Mouse (Mus musculus): ENCODE results near the gene Cand2. TPM values are rescaled to one million over a fixed set of nuclear protein-coding genes. Genes with fewer than 3 reads are reported as not detected.

Gene Cand2
- polyA plus RNA-seq (2012; rRNA removed) (57.7 and 78.8 TPM in 2 replicates), polyA plus RNA-seq (2014; fragmentation: Nextera tagmentation; extraction: Ambion mirVana) (39.1 and 42.0 TPM in 2 replicates)

DNA sequence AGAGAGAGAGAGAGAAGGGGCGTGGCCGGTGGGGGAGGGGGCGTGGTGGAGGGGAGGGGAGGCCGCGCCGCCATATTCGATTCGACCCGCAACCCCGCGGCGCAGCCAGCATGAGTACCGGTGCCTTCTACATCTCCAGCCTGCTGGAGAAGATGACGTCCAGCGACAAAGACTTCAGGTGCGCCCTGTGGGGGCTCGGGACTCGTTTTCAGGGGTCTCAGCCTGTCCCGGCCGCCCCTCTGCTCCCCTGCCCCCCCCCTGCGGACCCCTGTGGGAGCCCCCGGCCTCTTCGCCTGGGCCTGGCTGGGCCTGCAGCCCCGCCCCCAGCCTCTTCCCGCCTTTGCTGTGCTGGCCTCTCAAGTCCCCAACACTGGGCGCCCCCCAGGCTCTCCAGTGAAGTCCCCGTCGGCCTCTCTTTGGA is at the start of gene Cand2:
Gene Cand2 (plus strand): TSS at position 38 of the 421 bp plus-strand sequence.
- peak within 1 kb of the TSS; percentile 82 for H3K9ac ChIP-seq (ENCODE audit: low read depth, low read length, severe bottlenecking)
- H3K27ac ChIP-seq (replicated peaks; ENCODE audit: low read depth, low read length), result peak within 1 kb of the TSS; percentile 85
- ATAC-seq (ENCODE audit: low FRiP score, low read depth) (peak; percentile 84), DNase-seq (ENCODE audit: low spot score) (peak; percentile 76)
- H3K27me3 ChIP-seq (ENCODE audit: control insufficient read depth, insufficient read depth, low read length), result no peaks in the 10 kb centered on the region
- peaks cover 21% of the 10 kb centered on the region for H3K4me1 ChIP-seq (ENCODE audit: control insufficient read depth, insufficient read depth, low read length)
- peak within 1 kb of the TSS; percentile 85 for H3K4me2 ChIP-seq (replicated peaks; ENCODE audit: low read depth, low read length, severe bottlenecking)
- peaks cover 12% of the 10 kb centered on the region; the same call in 1 of the 2 replicates for H3K36me3 ChIP-seq (ENCODE audit: control insufficient read depth, insufficient read depth, low read length)
- H3K9me3 ChIP-seq (ENCODE audit: control insufficient read depth, low read length), result no peaks in the 10 kb centered on the region
- 0% methylated on average over 11 of the region's 28 CpGs for WGBS
- TF ChIP-seq POLR2A (IDR thresholded peaks at IDR 0.05; ENCODE audit: borderline replicate concordance, extremely low read depth, insufficient read depth, insufficient read length), result no peak
- peak within 1 kb of the TSS; percentile 85 for H3K4me3 ChIP-seq (replicated peaks; ENCODE audit: low read length)

DNA sequence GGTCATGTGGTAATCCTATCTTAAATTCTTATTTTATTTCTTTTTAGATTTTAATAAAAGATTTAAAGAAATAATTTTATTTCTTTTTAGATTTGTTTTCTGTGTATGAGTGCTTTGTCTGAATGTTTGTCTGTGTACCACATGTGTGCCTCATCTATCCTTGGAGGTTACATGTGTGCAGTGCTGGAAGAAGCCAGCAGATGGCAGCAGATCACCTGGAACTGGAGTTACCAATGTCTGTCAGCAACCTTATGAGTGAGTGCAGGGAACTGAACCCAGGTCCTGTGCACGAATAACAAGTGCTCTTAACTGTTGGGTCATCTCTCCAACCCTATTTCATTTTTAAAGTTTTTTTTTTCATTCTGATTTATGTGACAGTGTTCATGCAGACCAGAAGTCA is 47.2 kb upstream of the Cand2 start:
- Histone ChIP-seq H3K9ac (ENCODE audit: low read depth, low read length, severe bottlenecking) (no peak overlapping the region), H3K4me3 (replicated peaks; ENCODE audit: low read length) (no peak overlapping the region), H3K9me3 (ENCODE audit: control insufficient read depth, low read length) (no peaks in the 10 kb centered on the region), H3K36me3 (ENCODE audit: control insufficient read depth, insufficient read depth, low read length) (no peaks in the 10 kb centered on the region), H3K4me2 (replicated peaks; ENCODE audit: low read depth, low read length, severe bottlenecking) (no peak overlapping the region), H3K27ac (replicated peaks; ENCODE audit: low read depth, low read length) (no peak overlapping the region), H3K27me3 (ENCODE audit: control insufficient read depth, insufficient read depth, low read length) (no peaks in the 10 kb centered on the region), H3K4me1 (ENCODE audit: control insufficient read depth, insufficient read depth, low read length) (no peaks in the 10 kb centered on the region)
- ATAC-seq (ENCODE audit: low FRiP score, low read depth) (no peak), DNase-seq (ENCODE audit: low spot score) (peak; percentile 17)
- TF ChIP-seq POLR2A (IDR thresholded peaks at IDR 0.05; ENCODE audit: borderline replicate concordance, extremely low read depth, insufficient read depth, insufficient read length), result no peak
- WGBS, result 83% methylated on average over 1 of the region's 1 CpGs

DNA sequence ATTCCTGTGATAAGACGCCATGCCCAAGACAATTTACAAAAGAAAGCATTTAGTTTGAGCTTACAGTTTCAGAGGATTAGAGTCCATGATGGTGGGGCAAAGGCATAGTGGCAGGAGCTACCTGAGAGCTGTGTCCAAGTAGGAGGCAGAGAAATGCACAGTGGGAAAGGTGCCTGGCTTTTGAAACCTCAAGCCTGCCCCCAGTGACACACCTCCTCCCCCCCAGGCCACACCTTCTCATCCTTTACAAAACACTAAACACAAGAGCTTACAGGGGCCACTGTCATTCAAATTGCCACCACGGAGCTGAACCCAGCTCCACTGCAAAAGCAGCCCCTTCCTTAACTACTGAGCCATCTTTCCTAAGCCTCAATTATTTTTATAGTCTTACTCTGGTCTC is 46.8 kb upstream of the Cand2 start:
- TF ChIP-seq POLR2A (IDR thresholded peaks at IDR 0.05; ENCODE audit: borderline replicate concordance, extremely low read depth, insufficient read depth, insufficient read length), result no peak
- 56% methylated on average over 2 of the region's 2 CpGs for WGBS
- H3K4me1 ChIP-seq (ENCODE audit: control insufficient read depth, insufficient read depth, low read length), result no peaks in the 10 kb centered on the region
- H3K9ac ChIP-seq (ENCODE audit: low read depth, low read length, severe bottlenecking), result no peak overlapping the region
- no peaks in the 10 kb centered on the region for H3K9me3 ChIP-seq (ENCODE audit: control insufficient read depth, low read length)
- no peaks in the 10 kb centered on the region for H3K36me3 ChIP-seq (ENCODE audit: control insufficient read depth, insufficient read depth, low read length)
- no peak overlapping the region for H3K4me3 ChIP-seq (replicated peaks; ENCODE audit: low read length)
- no peaks in the 10 kb centered on the region for H3K27me3 ChIP-seq (ENCODE audit: control insufficient read depth, insufficient read depth, low read length)
- no peak overlapping the region for H3K27ac ChIP-seq (replicated peaks; ENCODE audit: low read depth, low read length)
- DNase-seq (ENCODE audit: low spot score), result no peak
- ATAC-seq (ENCODE audit: low FRiP score, low read depth), result no peak
- H3K4me2 ChIP-seq (replicated peaks; ENCODE audit: low read depth, low read length, severe bottlenecking), result no peak overlapping the region

DNA sequence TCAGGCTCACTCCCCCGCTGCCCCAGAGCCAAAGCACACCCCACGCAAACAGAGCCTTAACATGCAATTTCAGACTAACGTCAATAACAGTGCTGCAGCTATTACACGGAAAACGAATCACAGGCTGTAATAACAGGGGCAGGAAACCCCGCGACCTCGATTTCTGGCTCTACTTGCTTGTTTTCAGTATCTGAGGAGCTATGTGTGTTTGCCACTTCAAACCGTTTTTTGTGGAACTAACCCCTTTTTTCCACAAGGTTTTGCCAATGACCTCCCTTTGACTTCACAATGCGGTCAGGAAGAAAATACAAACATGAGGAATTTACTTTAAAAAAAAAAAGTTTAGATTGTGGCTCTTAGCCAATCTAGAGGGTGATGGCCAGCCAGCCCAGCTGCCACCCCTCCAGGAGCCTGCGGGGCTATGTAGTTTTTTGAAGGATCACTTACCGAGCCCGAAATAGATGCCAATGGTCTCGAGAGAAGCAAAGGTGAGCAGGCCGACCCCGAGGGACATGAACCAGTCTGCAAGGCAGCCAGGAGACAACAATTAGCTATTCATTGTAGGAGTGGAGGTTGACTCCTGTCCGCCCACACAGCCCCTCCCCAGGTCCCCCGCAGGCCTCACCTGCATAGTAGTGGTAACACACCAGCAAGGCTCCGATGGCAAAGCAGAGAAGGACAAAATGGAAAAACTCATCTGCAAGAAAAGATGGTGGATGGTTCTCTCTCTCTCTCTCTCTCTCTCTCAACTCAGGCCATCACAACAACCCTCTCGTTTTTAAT is 43.6 kb upstream of the Cand2 start:
- peak; percentile 15 for DNase-seq (ENCODE audit: low spot score)
- Histone ChIP-seq H3K9me3 (ENCODE audit: control insufficient read depth, low read length) (0 out of 2 replicates have a peak, but pooled peaks cover 5% of the 10 kb centered on the region), H3K27ac (replicated peaks; ENCODE audit: low read depth, low read length) (peak overlapping the region; percentile 49; the same call in 1 of the 2 replicates), H3K4me2 (replicated peaks; ENCODE audit: low read depth, low read length, severe bottlenecking) (no peak overlapping the region; the same call in 1 of the 2 replicates), H3K4me3 (replicated peaks; ENCODE audit: low read length) (no peak overlapping the region), H3K27me3 (ENCODE audit: control insufficient read depth, insufficient read depth, low read length) (no peaks in the 10 kb centered on the region), H3K4me1 (ENCODE audit: control insufficient read depth, insufficient read depth, low read length) (no peaks in the 10 kb centered on the region), H3K9ac (ENCODE audit: low read depth, low read length, severe bottlenecking) (0 out of 2 replicates have a peak overlapping the region, but pooled peaks have one; percentile 22), H3K36me3 (ENCODE audit: control insufficient read depth, insufficient read depth, low read length) (no peaks in the 10 kb centered on the region)
- no peak for ATAC-seq (ENCODE audit: low FRiP score, low read depth)
- no peak for TF ChIP-seq POLR2A (IDR thresholded peaks at IDR 0.05; ENCODE audit: borderline replicate concordance, extremely low read depth, insufficient read depth, insufficient read length)
- whole genome bisulfite sequencing, result 49% methylated on average over 20 of the region's 20 CpGs

DNA sequence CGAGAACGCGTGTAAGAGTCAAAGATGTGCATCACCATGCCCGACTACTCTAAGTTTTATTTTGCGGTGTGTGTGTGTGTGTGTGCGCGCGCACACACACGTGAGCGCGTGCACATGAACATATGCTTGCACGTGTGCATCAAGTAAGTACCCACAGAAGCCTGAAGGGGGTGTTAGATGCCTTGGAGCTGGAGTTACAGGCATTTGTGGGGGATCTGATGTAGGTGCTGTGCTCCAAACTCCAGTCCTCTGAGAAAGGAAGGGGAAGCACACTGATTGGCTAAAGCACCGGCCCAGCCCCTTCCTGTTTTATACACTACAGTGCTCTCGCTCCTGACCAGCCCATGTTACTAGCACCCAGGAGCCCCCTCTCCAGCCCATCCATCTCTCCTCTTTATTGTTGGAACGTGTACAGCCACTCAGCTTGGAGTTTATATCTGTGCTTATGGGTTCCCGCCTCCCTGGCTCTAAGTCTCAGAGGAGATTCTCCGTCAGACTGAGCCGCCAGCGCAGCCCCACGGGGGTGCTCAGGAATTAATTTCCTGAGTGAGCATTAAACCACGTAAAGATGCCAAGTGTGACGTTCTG is 41.9 kb upstream of the Cand2 start:
- H3K27ac ChIP-seq (replicated peaks; ENCODE audit: low read depth, low read length), result no peak overlapping the region
- H3K9me3 ChIP-seq (ENCODE audit: control insufficient read depth, low read length), result 0 out of 2 replicates have a peak, but pooled peaks cover 5% of the 10 kb centered on the region
- no peaks in the 10 kb centered on the region for H3K27me3 ChIP-seq (ENCODE audit: control insufficient read depth, insufficient read depth, low read length)
- no peaks in the 10 kb centered on the region for H3K4me1 ChIP-seq (ENCODE audit: control insufficient read depth, insufficient read depth, low read length)
- H3K4me2 ChIP-seq (replicated peaks; ENCODE audit: low read depth, low read length, severe bottlenecking), result no peak overlapping the region
- WGBS, result 77% methylated on average over 22 of the region's 22 CpGs
- H3K36me3 ChIP-seq (ENCODE audit: control insufficient read depth, insufficient read depth, low read length), result no peaks in the 10 kb centered on the region
- H3K4me3 ChIP-seq (replicated peaks; ENCODE audit: low read length), result no peak overlapping the region
- DNase-seq (ENCODE audit: low spot score) (no peak), ATAC-seq (ENCODE audit: low FRiP score, low read depth) (no peak)
- no peak for TF ChIP-seq POLR2A (IDR thresholded peaks at IDR 0.05; ENCODE audit: borderline replicate concordance, extremely low read depth, insufficient read depth, insufficient read length)
- H3K9ac ChIP-seq (ENCODE audit: low read depth, low read length, severe bottlenecking), result no peak overlapping the region
